Mouse (Mus musculus) hindlimb bud, embryonic 11.5 days (tissue): ENCODE measurements around the gene Dnaja3.

Experiments used
- DNase-seq: peaks from one replicate; pipeline ENCODE4 v3.0.0-alpha.2; 2012; ENCODE audit warnings: low read depth, low spot score; ENCODE audit errors: extremely low spot score

Gene Dnaja3

DNA sequence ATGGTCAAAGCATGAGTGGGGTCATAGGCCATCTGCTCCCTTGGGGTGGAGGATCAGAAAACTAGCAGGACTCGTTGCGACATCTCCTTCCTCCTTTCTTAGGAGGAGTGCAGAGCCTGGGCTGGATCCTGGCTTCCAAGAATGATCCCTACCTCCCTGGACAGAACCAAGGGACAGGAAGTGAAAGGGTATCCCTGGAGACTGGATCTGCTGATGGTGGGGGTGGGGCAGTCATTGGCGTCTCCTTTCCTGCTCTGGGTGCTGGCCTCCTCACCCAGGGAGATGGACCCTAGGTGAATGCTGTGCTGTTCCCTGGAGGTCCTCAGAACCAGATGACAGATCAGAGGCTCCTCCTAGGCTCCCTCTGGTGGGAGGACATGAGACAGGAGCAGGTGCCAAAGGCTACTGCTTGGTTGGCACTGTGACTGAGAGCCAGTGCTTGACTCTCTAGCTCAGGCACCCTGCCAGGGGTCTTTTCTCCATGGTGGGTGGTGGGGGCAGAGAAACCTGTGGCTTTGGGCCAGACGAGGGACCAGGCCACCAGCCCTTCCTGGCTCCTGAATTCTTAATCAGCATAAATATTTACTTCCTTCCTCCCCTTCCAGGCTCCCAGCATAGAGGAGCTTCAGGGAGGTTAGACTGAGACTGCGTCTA, 33.2 kb upstream of the Dnaja3 start:
- DNase-seq = no peak

DNA sequence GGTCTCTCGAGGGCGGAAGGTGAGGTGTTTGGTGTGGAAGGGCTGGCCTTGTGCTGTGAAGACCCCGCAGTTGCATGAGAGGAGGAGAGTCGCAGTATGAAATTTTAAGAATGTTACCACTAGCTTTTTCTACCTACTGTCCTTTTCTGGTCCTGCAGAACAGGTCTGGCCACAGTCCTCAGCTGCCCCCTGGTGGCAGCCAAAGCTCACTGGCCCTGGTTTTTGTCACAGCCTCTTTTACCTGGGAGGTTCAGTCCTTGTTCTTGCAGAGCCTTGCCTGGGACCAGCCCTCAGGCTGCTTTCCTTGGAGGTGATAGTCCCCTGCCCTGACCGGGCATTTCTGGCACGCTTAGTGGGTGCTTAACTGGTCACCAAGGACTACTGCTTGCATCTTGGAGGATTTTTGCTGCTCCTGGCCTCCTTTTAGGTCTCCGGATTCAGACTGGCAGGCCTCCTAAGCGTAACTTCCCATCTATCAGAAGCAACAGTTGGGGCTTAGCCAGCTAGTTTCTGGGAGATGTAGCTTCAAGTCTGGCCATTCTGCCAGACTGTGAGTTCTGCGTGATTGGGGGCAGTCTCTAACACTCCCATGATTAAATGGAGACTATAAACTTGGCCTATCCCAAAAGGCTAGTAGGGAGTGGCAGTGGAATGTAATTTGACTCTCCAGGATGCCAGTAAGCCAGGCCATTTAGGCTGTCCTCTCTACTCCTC, 31.8 kb upstream of the Dnaja3 start:
- peak; percentile 80 for DNase-seq

DNA sequence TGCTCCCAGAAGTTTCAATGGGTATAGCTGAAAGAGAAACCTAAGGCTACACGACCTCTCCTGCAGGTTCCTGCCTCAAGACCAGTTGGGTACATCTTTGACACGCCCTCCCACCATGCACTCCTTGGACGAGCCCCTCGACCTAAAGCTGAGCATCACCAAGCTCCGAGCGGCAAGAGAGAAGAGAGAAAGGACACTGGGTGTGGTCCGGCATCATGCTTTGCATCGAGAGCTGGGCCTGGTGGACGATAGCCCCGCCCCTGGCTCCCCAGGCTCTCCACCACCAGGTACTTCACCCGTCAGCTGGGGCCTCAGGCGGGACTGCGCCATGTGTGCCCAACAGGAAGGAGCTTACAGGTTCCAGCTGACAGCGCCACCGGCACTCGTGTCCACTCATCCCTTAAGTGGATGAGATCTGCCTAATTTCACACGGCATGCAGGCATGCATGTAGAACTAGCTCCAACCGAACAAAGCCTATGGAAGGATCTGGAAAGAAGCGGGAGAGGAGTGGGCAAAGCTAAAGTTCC, 31.2 kb upstream of the Dnaja3 start:
- no peak for DNase-seq

DNA sequence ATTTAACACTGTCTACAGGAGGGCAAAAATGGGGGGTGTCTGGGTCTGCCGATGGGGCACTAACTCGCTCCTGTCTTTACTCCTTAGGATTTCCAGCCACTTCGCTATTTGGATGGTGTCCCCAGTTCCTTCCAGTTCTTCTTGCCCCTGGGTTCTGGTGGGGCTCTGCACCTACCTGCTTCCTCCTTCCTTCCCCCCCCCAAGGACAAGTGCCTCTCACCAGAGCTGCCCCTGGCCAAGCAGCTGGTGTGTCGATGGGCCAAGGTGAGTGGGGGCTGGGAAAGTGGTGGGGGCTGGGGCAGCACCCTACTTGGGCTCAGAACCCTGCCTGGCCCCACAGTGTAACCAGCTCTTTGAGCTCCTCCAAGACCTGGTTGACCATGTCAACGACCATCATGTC, 28.6 kb upstream of the Dnaja3 start:
- DNase-seq = no peak

DNA sequence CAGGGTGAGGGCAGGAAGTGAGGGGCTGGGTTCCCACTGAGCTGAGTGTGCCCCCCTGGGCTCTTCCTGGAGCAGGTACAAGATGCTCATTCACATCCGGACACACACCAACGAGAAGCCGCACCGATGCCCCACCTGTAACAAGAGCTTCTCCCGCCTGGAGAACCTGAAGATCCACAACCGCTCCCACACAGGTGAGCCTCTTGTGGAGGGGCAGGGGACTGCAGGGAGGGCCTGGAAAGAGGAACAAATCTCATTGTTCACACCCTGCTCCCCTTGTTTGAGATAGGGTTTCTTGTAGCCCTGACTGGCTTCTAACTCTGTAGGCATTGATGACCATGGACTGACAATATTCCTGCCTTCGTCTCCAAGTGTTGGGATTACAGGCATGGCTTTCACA, 28.1 kb upstream of the Dnaja3 start:
- DNase-seq = no peak

DNA sequence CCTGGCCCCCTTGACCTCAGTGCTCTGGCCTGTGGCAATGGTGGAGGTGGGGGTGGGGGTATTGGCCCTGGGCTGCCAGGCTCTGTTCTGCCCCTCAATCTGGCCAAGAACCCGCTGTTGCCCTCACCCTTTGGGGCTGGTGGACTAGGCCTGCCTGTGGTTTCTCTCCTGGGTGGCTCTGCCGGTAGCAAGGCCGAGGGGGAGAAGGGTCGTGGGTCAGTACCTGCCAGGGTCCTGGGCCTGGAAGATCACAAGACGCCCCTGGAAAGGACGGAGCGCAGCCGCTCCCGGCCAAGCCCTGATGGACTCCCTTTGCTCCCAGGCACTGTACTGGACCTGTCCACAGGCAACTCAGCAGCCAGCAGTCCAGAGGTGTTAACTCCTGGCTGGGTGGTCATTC, 26.1 kb upstream of the Dnaja3 start:
- DNase-seq = no peak

DNA sequence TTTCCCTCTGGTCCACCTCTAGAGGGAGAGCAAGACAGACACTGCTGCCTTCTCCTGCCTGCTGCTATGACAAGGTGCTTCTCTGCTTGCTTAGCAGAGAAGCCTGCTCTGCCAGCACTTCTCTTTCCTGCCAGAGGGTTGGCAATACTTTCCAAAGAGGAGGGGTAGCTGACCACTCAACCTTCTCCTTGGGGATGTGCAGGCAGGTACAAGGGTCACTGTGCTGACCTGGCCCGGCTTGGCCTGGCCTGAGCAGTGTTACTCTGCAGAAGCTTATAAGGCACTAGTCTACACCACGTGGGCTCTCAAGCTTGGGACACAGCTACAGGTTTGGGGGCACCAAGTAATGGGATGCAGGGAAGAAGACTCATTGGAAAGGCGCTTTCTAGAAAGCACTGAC, 25.1 kb upstream of the Dnaja3 start:
- DNase-seq = no peak

DNA sequence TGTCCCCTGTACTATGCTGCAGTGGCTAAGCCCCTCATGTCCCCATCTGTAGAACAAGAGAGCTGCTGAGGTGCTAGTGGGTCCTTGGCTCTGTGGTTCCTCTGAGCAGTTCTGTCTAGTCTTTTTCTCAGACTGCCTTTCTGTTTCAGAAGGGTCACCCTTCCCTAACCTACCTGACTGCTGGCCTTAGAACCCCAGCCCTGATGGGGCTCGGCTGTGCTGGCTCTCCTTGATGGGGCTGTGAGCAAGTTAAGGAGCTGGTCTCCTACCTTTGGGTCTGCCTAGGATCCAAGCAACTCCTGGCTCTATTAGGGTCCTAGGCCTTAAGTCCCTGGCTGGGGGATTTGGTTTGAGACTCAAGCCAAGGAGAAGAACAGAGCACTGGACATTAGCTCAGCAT, 24.5 kb upstream of the Dnaja3 start:
- DNase-seq = no peak

DNA sequence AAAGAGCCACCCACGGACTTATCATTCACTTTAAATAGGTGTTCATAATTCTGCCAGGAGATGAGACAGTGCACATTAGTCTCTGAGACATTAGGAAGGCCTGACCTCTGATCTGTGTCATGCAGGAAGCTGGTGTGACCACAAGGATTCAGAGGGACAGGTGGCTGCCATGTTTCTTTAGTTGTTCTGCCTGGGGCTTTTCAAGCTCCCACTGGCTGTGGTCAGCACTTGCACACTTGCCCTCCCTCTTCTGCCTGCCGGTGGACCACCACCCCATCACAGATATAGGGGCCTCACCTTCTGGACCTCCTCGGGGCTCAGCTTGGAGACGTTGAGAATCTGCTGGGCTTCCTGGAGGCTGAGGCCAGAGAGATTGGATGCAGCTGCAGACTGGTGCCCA, 23.0 kb upstream of the Dnaja3 start:
- no peak for DNase-seq

DNA sequence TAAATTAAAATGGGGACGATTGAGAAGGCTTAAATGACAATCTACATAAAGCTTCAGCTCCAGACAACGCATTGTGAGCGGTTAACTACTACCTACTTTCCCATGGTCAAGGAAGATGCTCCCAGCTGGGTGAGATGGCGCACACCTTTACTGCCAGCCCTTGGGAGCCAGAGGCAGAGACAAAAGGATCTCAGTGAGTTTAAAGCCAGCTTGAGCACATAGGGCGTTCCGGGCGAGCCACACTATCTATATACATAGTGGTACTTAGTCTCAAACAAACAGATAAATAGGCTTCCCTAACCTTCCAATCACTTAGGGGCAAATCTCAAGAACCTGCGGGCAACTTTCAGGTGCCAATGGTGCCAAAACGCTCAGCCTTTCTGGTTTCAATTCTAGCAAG, 15.7 kb upstream of the Dnaja3 start:
- no peak for DNase-seq

DNA sequence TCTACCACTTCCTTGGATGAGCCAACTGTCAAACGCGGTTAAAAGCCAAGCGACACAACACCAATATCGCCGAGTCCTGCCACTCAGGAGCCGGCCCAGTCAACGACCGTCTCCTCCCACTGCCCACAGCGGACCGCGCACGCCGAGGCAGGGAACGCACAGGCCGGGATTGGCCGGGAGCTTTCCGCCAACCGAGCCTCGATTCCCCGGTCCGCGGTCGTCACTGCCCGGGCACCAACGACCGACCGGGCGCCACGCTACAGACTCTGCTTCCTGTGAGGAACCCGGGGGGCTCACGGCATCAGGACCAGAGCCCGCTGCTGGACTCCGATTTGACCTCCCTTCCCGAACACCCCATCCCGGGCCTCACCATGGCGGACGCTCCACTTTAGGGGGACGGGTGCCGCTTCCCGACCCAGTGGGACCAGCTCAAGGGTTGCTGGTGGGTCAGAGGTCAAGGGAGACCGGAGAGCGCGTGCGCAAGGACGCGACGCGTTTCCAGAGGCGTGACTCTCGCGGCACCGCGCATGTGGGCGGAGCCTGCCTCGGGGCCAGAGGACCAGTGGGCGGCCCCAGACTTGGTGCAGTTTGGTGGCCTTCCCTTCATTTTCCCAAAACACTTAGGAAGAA, 15.2 kb upstream of the Dnaja3 start, which contains the start of gene Pam16:
Gene Pam16 (minus strand): TSS at position 508 of the 630 bp plus-strand sequence.
- DNase-seq = peak; percentile 73

DNA sequence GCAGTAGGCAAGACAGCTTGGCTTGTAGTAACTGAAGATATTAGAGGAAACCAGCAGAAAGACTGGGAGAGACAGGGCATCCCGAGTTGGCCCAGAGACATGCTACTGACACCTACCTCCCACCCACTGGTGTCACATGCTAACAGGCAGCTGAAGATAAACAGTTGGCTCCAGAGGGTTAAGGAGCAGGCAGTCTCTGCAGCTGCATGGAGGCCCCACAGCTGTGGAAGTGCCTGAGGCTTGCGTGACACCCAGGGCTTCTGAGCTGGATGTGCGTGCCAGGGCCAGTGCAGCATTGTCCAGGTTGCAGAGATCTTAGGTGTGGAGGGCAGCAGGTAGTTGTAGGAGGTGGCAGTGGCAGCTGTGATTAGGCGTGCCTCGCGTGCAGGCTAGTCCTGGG, 12.7 kb upstream of the Dnaja3 start:
- no peak for DNase-seq

DNA sequence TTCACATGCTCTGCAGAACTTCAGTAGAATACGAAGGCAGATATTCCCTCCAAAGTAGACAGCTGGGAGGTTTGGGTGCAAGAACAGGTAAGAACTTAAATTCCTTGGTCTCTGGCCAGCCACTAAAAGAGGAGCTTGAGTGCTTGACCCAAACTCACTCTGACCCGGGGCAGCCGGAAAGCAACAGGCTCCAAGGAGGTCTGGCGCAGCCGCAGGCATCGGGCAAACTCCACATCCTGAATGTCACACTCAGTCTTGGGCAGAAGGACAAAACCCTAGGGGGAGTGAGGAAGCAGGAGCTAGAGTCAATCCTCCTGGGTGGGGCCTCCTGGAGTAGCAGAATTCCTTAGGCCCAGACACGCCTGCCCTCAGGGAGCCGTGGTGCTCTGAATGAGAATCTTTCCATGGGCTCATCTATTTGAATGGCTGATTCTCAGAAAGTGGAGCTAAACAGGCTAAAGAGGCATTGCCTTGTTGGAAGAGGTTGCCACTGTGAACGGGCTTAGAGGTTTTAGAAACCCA, 10.8 kb upstream of the Dnaja3 start:
- no peak for DNase-seq

DNA sequence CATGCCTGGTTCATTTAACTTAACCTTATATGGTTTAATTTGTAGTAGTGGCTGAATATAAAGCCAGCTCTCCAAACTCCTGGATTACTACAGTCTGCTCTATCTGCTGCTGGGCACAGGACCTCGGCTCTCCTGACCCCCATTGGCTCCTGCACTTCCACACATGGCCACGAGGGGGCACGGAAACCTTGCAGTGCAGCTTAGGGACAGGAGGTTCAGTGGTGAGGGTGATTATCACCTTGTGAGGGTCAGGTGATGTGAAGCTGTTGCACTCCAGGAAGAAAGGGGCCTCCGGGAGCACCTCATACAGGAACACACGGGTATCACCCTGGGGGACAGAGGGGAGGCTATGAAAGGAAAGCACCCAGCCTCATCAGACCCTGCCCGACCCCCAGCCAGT, 9.8 kb upstream of the Dnaja3 start:
- no peak for DNase-seq

DNA sequence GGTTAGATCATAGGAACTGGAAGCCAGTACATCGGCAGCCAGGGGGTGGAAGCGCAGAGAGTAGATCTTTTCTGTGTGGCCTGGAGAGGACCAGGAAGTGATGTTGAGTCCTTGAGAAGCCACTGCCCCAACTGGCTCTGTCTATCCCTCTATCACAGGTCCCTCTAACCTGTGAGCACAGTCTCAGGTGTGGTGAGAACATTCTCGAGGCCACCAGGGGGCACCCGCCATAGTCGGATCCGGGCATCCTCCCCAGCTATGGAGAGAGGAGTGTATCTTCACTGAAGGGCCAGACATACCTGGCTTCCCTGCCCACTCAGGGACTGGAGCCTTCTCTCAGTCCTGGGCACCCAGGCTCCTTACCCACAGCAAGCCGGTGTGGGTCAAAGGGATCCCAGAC, 7.7 kb upstream of the Dnaja3 start:
- no peak for DNase-seq

DNA sequence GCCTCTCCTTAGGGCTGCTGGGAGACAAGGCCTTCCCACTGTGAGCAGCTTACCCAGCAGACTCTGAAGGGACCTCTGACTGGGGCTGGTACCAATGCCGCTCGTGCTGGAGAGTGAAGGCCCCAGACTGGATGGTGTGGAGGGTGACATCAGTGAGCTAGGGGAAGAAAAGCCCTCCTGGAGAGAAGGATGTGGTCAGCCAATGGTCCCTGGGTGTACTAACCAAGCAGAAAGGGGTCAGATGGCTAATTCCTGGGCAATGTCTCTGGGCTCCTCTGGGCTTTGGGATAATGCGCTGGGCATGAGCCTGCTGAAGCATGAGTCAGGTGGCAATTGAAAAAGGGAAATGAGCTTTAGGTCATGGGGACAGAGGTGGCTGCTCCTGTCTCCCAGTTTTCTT, 6.1 kb upstream of the Dnaja3 start:
- no peak for DNase-seq

DNA sequence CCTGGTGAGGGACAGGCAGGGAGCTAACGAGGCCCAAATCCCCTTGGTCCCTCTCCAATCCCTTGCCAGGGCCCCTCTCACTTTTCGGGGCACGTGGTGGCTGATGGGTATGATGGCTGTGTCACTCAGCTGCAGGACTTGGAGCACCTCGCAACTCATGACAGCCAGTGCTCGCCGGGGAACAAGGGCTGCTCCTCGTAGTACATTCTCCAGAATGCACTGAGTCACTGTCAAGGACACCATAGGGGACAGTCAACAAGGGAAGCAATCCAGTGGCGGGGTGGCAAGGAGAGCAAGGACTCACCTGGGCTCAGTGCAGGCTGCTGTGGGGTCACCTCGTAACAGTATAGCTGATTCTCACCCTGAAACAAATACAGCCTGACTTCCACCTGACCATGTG, 5.1 kb upstream of the Dnaja3 start:
- no peak for DNase-seq

DNA sequence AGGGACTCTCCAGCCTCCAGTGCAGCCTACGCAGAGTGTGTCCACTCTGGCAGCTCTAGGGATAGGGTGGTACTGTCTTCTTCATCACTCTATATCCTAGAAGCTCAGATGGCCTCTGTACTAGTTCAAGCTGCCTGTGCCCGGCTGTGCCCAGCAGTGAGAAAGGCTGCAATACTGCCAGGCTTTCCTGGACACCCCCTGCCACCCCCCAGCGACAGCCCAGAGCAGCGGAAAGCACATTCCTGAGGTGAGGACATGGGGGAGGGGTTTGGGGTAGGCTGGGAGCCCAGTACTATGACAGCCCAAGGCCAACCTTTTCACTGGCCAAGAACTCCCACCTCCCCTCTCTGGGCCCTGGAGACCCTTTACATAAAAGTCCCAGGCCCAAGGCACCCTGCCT, 4.0 kb upstream of the Dnaja3 start:
- DNase-seq = no peak

DNA sequence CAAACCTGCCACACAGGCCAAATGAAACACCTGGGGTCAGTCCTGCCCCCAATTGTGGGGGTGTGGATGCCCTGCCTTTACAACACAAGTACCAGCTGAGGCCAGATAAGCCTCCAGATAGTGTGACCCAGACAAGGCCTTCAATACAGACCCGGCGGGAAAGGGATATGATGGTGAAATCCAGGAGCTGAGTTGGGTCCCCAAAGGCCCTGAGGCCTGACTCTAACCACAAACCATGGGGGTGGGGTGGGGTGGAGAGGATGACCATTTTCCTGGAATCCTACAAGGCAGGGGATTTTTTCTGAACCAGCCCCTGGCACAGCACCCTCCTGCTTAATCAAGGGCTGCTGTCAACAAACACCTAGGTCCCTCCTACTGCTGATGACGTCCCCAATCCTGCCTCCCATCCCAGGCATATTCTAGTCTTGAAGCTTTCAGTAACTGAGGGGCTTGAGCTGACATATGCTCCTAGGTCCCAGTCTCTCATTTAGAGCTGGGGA, 848 bp upstream of the Dnaja3 start:
- no peak for DNase-seq

DNA sequence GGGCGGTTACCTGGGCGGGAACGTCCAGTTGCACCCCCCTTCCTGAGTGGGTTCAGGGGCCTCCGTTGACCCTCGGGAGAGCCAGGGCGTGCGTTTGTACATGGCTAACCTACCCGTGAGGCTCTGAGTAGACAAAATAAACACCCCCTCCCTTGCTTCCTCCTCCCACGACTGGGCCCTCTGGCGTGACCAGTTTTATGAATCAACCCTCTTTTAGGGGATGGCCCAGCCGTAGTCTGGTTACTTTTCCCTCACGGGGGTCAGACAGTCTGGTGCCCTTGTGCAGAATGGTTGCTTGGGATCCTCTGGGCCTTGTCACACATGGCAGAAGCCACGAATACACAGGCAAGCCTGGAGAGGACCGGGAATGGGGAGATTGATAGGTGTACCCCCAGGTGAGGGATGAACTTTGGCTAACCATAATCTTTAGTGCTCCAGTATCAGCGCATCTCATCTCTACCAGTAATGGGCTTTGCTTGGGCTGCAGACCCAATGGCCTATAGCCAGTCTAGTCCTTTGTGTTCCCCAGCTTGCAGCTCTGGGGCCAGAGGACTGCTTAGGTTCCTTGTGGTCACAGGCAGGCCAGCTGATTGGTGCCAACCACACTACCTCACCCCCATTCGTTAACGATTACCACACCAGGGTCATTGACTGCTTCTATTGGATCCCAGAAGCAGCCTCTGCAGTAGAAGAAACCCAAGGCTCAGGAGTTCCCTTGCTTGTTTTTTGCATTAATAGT, 647 bp downstream of the Dnaja3 start:
- no peak for DNase-seq
